Mouse (Mus musculus): ENCODE results near the gene Ythdf2.

Ythdf2 gene

DNA sequence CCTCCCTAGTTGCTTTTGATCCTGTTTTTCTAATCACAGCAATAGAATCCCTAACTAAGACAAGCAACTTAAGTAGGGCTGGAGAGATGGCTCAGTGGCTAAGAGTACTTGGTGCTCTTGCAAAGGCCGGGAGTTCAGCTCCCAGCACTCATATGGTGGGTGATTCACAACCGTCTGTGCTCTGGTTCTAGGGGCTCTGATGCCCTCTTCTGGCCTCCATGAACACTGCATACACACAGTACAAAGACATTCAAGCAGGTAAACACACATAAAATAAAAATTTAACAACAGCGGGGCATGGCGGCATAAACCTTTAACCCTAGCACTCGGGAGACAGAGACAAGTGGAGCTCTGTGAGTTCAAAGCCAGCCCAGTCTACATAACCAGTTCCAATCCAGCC, 65.9 kb downstream of the Ythdf2 start:
- DNase-seq (ENCODE audit: low spot score), result no peak

DNA sequence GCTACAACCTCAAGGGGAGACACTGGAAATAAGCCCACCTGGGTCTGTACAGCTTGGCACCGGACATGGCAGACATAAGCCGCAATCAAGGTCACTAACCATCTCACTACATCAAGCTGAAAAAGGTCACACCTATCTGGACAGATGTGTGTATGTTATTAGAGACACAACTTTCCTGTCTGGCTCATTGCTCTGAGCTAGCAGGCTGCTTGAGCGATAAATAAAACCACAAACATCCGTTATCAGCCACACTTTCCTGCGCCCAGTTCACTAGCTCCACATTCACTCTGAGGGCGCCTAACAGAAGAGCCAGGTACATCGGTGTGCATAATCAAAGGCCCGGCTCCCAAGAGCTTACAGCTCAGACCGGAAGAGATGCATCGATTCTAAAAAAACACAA, 67.0 kb downstream of the Ythdf2 start:
- no peak for DNase-seq (ENCODE audit: low spot score)

DNA sequence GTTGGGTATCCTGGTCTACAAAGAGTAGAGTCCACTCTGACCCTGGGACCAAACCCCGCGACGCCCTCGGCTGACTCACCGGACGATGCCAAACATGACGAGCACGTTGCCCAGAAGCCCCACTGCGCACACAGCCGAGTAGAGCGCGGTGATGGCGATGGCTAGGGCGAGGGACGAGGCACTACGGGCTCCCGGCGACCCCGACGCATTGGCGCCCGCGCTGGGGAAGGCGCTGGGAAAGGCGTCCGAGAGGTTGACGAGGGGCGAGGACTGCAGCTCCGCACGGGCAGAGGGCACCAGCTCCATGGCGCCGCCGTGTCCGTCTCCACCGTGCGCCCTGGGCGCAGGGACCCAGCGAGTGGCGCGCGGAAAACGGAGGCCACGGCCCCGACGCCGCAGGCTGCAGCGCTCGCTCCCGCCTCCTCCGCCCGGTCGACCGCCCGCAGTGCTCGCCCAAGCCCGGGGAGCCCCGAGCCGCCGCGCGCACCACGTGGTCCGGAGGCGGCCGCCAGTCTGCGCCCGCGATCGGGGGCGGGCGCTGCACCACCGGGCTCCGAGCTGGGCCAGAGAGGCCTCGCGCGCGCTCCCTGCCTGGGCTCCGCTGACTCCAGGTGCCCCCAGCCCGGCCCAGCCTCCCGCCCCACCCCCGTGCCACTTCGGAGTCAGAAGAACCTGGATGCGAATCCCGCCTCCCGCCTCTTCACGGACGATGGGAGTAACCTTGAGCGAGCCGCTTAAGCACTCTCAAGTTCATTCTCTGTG, 67.8 kb downstream of the Ythdf2 start, which contains the start of gene Oprd1:
Oprd1 (minus strand) TSS at position 407 of the 762 bp plus-strand sequence.
- no peak for DNase-seq (ENCODE audit: low spot score)

DNA sequence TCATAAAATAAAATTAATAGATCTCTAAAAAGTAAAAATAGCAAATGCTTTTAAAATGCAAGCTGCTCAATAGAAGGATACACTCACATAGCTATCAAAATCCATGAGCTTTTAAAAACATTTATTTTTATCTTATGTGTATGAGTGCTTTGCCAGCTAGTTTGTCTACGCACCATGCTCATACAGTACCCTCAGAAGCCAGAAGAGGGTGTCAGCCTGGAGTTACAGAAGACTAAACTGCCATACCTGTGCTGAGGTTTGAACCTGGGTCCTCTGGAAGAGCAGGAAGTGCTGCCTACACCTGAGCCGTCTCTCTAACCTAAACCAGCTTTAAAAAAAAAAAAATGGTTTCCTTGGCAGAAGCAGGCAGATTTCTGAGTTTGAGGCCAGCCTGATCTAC, 73.5 kb downstream of the Ythdf2 start:
- DNase-seq (ENCODE audit: low spot score), result no peak

DNA sequence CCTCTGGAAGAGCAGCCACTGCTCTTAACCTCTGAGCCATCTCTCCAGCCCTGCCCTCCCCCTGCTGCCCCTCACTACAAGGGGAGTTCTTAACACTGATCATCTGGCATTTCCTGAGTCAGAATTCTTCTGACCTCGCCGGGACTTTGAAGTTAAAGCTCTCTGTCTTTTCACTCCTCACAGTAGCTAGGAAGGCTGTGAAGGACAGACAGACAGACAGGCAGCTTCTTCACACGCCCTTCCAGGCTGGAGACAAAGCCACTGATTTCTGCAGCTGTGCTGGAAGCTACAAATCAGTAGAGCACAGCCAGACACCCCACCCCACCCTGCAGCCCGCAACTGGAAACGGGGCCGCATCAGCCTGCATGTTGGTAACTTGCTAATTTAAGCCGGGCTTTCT, 75.1 kb downstream of the Ythdf2 start:
- DNase-seq (ENCODE audit: low spot score), result no peak

All from ovary, postnatal 10 days (tissue).